In the genomic region with DNA sequence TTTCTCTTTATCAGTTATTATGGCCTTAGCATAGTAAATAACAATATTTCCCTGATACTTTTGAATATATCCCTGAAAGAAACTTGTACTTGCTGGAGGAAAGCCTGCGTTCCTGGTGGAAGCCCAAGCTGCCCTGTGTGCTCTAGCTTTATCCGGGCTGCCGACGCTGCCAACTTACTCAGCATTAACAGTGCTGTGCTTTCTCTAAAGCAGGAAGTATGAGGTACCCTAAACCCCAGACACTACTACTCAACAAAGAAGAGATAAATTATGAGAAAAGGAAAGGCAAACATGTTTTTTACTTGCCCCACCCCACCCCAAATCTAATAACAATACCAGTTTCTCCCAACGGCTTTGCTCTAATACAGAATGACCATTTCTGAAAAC, we compare ENCODE assay signal across 17 mouse cellular contexts.
A peak's percentile ranks its signal among the peaks of the same experiment; 100 is the strongest.
DNase-seq lines count a peak whose midpoint lies in the region; ATAC-seq and TF ChIP-seq lines count a peak whose summit lies in the region.
"Had no signal": no experiment of that assay in that cellular context is flagged by ENCODE, and none has a peak within 500 bp of the region (broad histone marks: within the 10 kb centered on the region; RNA-seq: fewer than 3 reads in every experiment).

No protein-coding gene starts in this region.

- H3K27me3 ChIP-seq in forebrain, embryonic 16.5 days (replicated peaks; ENCODE audit: control insufficient read depth, insufficient read depth, low read length): peaks cover 6% of the 10 kb centered on the region; the same call in 1 of the 2 replicates
- peaks cover 60% of the 10 kb centered on the region for H3K27me3 ChIP-seq in forebrain, embryonic 10.5 days (ENCODE audit: poor library complexity, severe bottlenecking)
- H3K27me3 ChIP-seq in lung, embryonic 14.5 days (ENCODE audit: insufficient read depth, low read length): no peaks in the 10 kb centered on the region
- H3K27me3 ChIP-seq in neural tube, embryonic 11.5 days (ENCODE audit: control insufficient read depth, insufficient read depth, low read length): no peaks in the 10 kb centered on the region
- no peaks in the 10 kb centered on the region for H3K27me3 ChIP-seq in stomach, postnatal 0 days (ENCODE audit: control insufficient read depth, insufficient read depth, low read length)
- H3K27me3 ChIP-seq: CH12.LX; embryonic facial prominence, embryonic 13.5 days had no signal

- H3K4me1 ChIP-seq in forebrain, embryonic 16.5 days (replicated peaks; ENCODE audit: control insufficient read depth, insufficient read depth, low read length): peaks cover 11% of the 10 kb centered on the region
- H3K4me1 ChIP-seq in forebrain, embryonic 10.5 days: peaks cover 13% of the 10 kb centered on the region
- 0 out of 2 replicates have a peak, but pooled peaks cover 3% of the 10 kb centered on the region for H3K4me1 ChIP-seq in lung, embryonic 14.5 days (ENCODE audit: insufficient read depth)
- peaks cover 13% of the 10 kb centered on the region; the same call in 1 of the 2 replicates for H3K4me1 ChIP-seq in neural tube, embryonic 11.5 days (ENCODE audit: control insufficient read depth, insufficient read depth, low read length)
- H3K4me1 ChIP-seq in stomach, postnatal 0 days (replicated peaks; ENCODE audit: control insufficient read depth, insufficient read depth): no peaks in the 10 kb centered on the region

- no peak for ATAC-seq in forebrain, embryonic 16.5 days
- ATAC-seq in lung, embryonic 14.5 days (ENCODE audit: insufficient read depth): no peak
- ATAC-seq in neural tube, embryonic 11.5 days (ENCODE audit: insufficient read depth, low FRiP score, low TSS enrichment): no peak
- ATAC-seq in stomach, postnatal 0 days (ENCODE audit: low FRiP score, low TSS enrichment): no peak
- no peak for ATAC-seq in megakaryocyte, adult 5-6 weeks (ENCODE audit: poor library complexity, severe bottlenecking)

- no peak overlapping the region for H3K9ac ChIP-seq in forebrain, embryonic 16.5 days (replicated peaks; ENCODE audit: low read depth, low read length)
- no peak overlapping the region for H3K9ac ChIP-seq in lung, embryonic 14.5 days
- no peak overlapping the region for H3K9ac ChIP-seq in neural tube, embryonic 11.5 days (ENCODE audit: low read length)
- no peak overlapping the region for H3K9ac ChIP-seq in stomach, postnatal 0 days (ENCODE audit: low read length)
- H3K9ac ChIP-seq: heart, embryonic 12.5 days had no signal

- no peak overlapping the region for H3K4me3 ChIP-seq in forebrain, embryonic 16.5 days (replicated peaks; ENCODE audit: low read length)
- H3K4me3 ChIP-seq in forebrain, embryonic 10.5 days: no peak overlapping the region
- no peak overlapping the region for H3K4me3 ChIP-seq in lung, embryonic 14.5 days (ENCODE audit: low read depth, low read length)
- no peak overlapping the region for H3K4me3 ChIP-seq in neural tube, embryonic 11.5 days (ENCODE audit: low read depth, low read length)
- H3K4me3 ChIP-seq in stomach, postnatal 0 days (ENCODE audit: low read depth, low read length): no peak overlapping the region
- H3K4me3 ChIP-seq: embryonic facial prominence, embryonic 13.5 days; heart, embryonic 12.5 days; layer of hippocampus, adult 2 months had no signal

- no peaks in the 10 kb centered on the region for H3K9me3 ChIP-seq in forebrain, embryonic 16.5 days (ENCODE audit: control insufficient read depth, low read length)
- no peaks in the 10 kb centered on the region for H3K9me3 ChIP-seq in forebrain, embryonic 10.5 days
- no peaks in the 10 kb centered on the region for H3K9me3 ChIP-seq in lung, embryonic 14.5 days (ENCODE audit: low read depth, low read length)
- H3K9me3 ChIP-seq in neural tube, embryonic 11.5 days (ENCODE audit: control insufficient read depth, low read length): no peaks in the 10 kb centered on the region
- H3K9me3 ChIP-seq in stomach, postnatal 0 days (ENCODE audit: control insufficient read depth, low read length): no peaks in the 10 kb centered on the region
- H3K9me3 ChIP-seq: embryonic facial prominence, embryonic 13.5 days; heart, embryonic 12.5 days had no signal

- DNase-seq in forebrain, embryonic 10.5 days (ENCODE audit: extremely low spot score, low spot score): no peak
- DNase-seq in lung, embryonic 14.5 days: peak; percentile 32
- DNase-seq in lung, postnatal 4 days: no peak
- no peak for DNase-seq in neural tube, embryonic 11.5 days (ENCODE audit: low spot score)
- DNase-seq in neural tube, embryonic 10.5 days (ENCODE audit: extremely low spot score, low spot score): no peak
- DNase-seq in stomach, postnatal 0 days (ENCODE audit: low spot score): no peak
- DNase-seq: adrenal gland, postnatal 25 days; cerebellum, adult 11 months; heart, adult 11 months; liver; right cerebral cortex, postnatal 25 days had no signal

- no peak overlapping the region for H3K27ac ChIP-seq in forebrain, embryonic 16.5 days (ENCODE audit: low read length)
- no peak overlapping the region for H3K27ac ChIP-seq in forebrain, embryonic 10.5 days
- no peak overlapping the region for H3K27ac ChIP-seq in lung, embryonic 14.5 days (ENCODE audit: low read depth)
- H3K27ac ChIP-seq in neural tube, embryonic 11.5 days (ENCODE audit: low read depth, low read length): peak overlapping the region; percentile 54; the same call in 1 of the 2 replicates
- H3K27ac ChIP-seq in stomach, postnatal 0 days (replicated peaks): no peak overlapping the region
- H3K27ac ChIP-seq: embryonic facial prominence, embryonic 13.5 days; layer of hippocampus, adult 2 months had no signal

- 0 out of 2 replicates have a peak overlapping the region, but pooled peaks have one; percentile 7 for H3K4me2 ChIP-seq in forebrain, embryonic 16.5 days (ENCODE audit: low read length)
- no peak overlapping the region for H3K4me2 ChIP-seq in lung, embryonic 14.5 days
- no peak overlapping the region for H3K4me2 ChIP-seq in neural tube, embryonic 11.5 days (ENCODE audit: low read depth)
- H3K4me2 ChIP-seq in stomach, postnatal 0 days (replicated peaks; ENCODE audit: low read depth): 0 out of 2 replicates have a peak overlapping the region, but pooled peaks have one; percentile 1

- TF ChIP-seq CTCF in lung, embryonic 14.5 days (IDR thresholded peaks at IDR 0.05; ENCODE audit: low read depth): no peak
- no peak for TF ChIP-seq CTCF in stomach, postnatal 0 days (IDR thresholded peaks at IDR 0.05; ENCODE audit: low read depth)

- TF ChIP-seq EP300 in stomach, postnatal 0 days (optimal IDR thresholded peaks at IDR 0.05): no peak

- 55% methylated on average over 5 of the region's 5 CpGs for WGBS in forebrain, embryonic 16.5 days
- WGBS in forebrain, embryonic 10.5 days: 83% methylated on average over 5 of the region's 5 CpGs
- WGBS in lung, embryonic 14.5 days: 42% methylated on average over 5 of the region's 5 CpGs
- 64% methylated on average over 5 of the region's 5 CpGs for WGBS in neural tube, embryonic 11.5 days
- 23% methylated on average over 5 of the region's 5 CpGs for WGBS in stomach, postnatal 0 days

- no peaks in the 10 kb centered on the region for H3K36me3 ChIP-seq in forebrain, embryonic 16.5 days (ENCODE audit: control insufficient read depth, insufficient read depth)
- H3K36me3 ChIP-seq in forebrain, embryonic 10.5 days (replicated peaks): no peaks in the 10 kb centered on the region
- H3K36me3 ChIP-seq in lung, embryonic 14.5 days (ENCODE audit: insufficient read depth): no peaks in the 10 kb centered on the region
- no peaks in the 10 kb centered on the region for H3K36me3 ChIP-seq in neural tube, embryonic 11.5 days (ENCODE audit: control insufficient read depth, insufficient read depth, low read length)
- no peaks in the 10 kb centered on the region for H3K36me3 ChIP-seq in stomach, postnatal 0 days (ENCODE audit: control insufficient read depth, insufficient read depth, low read length)
- H3K36me3 ChIP-seq: embryonic facial prominence, embryonic 13.5 days; heart, embryonic 12.5 days had no signal

Comparison
In these comparisons a context has a peak if more than half of its experiments do, and no peak if none do; other contexts are left out.
1. H3K4me2 ChIP-seq: peak in forebrain, embryonic 16.5 days (single experiment) and stomach, postnatal 0 days (single experiment); none in lung, embryonic 14.5 days (single experiment) and neural tube, embryonic 11.5 days (single experiment).